Mouse (Mus musculus): Measurements from ENCODE around the gene Clec10a.
"Not testable (repeated sequence)": the region's sequence is repeated elsewhere in the genome, so short reads cannot be mapped to it uniquely, and the experiment has no call there.

The Clec10a gene

GRCm38 (mm10) chr11:70155897-70156296, at the start of gene Clec10a:
Clec10a (plus strand) TSS chr11:70156197.
- not testable (repeated sequence) for DNase-seq (ENCODE audit: low spot score in 2 of 2)

DNA sequence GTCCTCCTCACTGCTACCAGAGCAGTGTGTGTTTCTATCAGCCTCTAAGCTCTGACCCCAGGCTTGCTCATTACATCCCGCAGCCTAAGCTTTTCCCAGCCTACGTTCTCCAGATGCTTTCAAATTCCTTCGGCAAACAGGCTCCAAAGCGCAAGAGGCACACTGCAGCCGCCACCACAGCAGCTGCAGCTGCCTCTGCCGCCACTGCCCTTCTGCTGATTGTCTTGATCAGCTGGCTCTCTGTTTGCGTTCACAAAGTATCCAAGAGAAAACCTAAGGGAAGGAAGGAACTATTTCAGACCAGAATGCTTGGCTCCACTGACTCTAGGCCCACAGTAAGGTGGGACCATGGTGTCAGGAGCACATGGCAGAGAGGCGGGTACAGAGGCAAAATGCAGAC, 48.9 kb upstream of the Clec10a start:
- DNase-seq (ENCODE audit: low spot score in 2 of 2): no peak

DNA sequence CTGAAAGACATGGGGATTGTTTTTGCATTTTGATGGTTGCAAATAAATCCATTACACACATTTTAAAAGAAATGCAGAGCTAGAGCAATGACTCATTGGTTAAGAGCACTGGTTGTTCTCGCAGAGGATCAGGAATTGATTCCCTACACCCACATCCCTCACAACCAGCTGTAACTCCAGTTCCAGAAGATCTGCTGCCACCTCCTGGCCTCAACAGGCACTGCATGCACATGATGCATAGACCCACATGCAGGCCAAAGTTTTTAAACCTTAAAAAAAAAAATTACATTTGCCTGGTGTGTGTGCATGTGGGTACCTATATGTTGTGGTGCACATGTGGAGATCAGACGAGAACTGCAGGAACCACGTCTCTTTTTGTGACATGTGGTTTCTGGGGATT, 45.9 kb upstream of the Clec10a start:
- DNase-seq (ENCODE audit: low spot score in 2 of 2): peak; percentile 40 to 77

DNA sequence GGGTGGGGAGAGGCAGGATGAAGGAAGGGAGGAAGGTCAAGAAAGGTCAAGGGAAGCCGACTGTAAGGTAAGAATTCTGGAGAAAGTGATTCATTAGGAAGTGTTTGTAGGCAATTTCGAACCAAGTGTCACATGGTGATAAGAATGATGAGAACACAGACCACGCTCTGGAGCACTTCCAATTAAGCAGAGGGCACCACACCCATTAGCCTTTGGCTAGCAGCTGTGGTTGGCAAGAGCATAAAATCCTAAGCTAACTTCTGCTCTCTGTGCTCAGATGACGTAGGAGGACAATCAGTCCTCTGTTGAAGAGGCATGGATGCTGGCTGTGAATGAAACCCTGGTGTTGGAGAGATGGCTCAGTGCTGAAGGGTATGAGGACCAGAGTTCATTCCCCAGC, 41.4 kb upstream of the Clec10a start:
- DNase-seq (ENCODE audit: low spot score in 2 of 2): no peak

GRCm38 (mm10) chr11:70115901-70116300, 40.1 kb upstream of the Clec10a start:
- no peak for DNase-seq (ENCODE audit: low spot score in 2 of 2)

DNA sequence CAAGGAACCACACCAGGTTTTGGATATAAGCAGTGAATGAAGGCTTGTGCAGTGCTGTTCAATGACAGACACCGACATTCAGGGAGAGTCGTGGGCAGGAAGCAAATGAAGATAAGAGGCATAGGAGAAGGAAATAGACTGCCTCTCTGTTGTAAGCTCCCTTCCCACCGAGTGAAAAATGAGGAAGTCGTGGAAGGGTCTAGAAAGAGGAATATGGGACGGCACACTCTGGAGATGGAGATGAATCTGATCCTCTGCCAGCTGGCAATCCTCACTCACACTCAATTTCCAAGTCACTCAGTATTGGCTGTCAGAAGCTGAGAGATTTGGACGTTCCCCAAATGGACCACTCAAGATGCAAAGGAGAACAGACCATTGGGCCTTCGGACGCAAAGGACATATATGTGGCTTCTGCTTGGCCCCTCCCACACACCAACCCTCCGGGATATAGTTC, 26.0 kb upstream of the Clec10a start, which contains the start of gene Mgl2:
Mgl2 (plus strand) TSS at position 404 of the 454 bp plus-strand sequence.
- DNase-seq (ENCODE audit: low spot score in 2 of 2): no peak

GRCm38 (mm10) chr11:70135001-70135400, 21.0 kb upstream of the Clec10a start:
- not testable (repeated sequence) for DNase-seq (ENCODE audit: low spot score in 2 of 2)

- DNase-seq (ENCODE audit: low spot score in 2 of 2): not testable (repeated sequence)
Observed at GRCm38 (mm10) chr11:70135925-70136324, 20.1 kb upstream of the Clec10a start.

DNA sequence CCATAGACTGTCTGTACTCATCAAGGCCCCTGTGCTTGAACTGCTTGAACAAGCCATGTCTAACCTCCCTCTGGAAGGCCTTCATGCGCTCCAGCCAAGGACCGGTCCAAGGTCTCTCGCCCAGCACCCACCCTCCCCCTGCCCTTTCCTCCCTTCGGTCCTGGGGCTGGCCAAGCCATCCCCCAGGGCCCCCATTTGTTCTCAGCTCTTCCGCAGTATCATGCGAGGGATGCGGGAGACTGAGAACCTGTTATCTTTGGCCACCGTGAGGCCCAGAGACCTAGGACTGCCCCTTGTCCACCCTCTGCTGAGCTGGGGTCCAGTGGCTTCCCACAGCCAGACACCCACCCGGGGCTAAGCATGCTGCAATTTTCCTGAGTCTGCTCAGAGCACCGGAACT, 16.8 kb upstream of the Clec10a start:
- DNase-seq (ENCODE audit: low spot score in 2 of 2): peak in 1 of 2 experiments; percentile 53

GRCm38 (mm10) chr11:70151072-70151471, 4.9 kb upstream of the Clec10a start:
- DNase-seq (ENCODE audit: low spot score in 2 of 2): no peak

DNA sequence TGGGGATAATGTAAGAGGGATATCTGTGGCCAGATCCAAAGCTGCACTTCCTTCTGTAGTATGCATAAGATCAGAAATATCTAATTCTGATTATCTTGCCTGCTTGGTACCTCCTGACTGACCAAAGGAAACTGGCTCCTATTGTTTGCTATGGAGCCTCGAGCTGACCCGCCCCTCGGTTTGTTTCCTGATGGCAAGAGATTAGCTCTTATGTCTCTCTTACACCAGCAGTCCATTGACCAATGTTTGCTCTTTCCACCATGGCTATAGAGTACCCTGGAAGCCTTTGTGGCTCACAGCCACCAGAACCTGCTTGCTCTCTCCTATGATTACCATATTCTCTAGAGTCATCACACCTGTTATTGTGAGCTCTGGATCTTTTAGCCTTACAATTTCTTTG, 6.3 kb downstream of the Clec10a start:
- no peak for DNase-seq (ENCODE audit: low spot score in 2 of 2)

- peak in 1 of 2 experiments; percentile 50 for DNase-seq (ENCODE audit: low spot score in 2 of 2)
Observed at GRCm38 (mm10) chr11:70165972-70166921, 10.2 kb downstream of the Clec10a start.

DNA sequence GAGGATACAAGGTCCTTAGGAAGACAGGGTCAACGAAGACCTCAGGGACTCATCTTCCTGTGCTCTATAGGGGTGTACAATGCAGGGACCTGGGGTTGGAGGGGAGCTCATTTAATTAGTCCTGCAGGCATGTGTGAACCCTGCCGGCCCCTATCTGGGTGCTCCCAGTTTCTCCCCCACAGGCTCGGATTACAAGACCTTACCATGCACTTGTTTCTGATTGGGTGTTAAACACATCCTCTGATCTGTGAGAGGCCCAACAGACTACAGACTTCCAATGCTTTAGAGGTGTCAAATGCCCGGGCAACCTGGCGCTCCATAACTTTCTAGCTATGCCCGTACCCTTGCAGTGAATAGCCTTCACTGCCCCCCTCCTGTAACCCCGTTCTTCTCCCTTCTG, 12.1 kb downstream of the Clec10a start:
- no peak for DNase-seq (ENCODE audit: low spot score in 2 of 2)

GRCm38 (mm10) chr11:70169471-70169870, 13.5 kb downstream of the Clec10a start:
- not testable (repeated sequence) for DNase-seq (ENCODE audit: low spot score in 2 of 2)

- no peak for DNase-seq (ENCODE audit: low spot score in 2 of 2)
Observed at GRCm38 (mm10) chr11:70170291-70170690, 14.3 kb downstream of the Clec10a start.

GRCm38 (mm10) chr11:70171181-70171580, 15.2 kb downstream of the Clec10a start:
- no peak for DNase-seq (ENCODE audit: low spot score in 2 of 2)

GRCm38 (mm10) chr11:70171847-70172246, 15.8 kb downstream of the Clec10a start:
- DNase-seq (ENCODE audit: low spot score in 2 of 2): peak; percentile 33 to 71

DNA sequence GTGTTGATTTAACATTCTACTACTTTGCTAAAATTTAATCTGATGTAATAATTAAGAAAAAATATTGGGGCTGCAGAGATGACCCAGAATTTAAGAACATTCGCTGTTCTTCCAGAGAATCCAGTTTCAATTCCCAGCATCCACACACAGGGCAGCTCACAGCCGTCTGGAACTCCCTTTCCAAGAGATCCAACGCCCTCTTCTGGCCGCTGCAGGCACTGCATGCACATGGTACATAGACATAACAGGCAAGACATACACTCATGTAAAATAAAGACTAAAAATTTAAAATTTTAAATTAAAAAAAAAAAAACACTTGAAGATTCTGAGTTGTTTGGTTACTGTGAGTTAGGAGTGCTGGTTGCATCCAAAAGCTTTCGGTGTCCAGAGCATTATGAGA, 16.3 kb downstream of the Clec10a start:
- DNase-seq (ENCODE audit: low spot score in 2 of 2): no peak

- DNase-seq (ENCODE audit: low spot score in 2 of 2): no peak
Observed at GRCm38 (mm10) chr11:70174491-70174890, 18.5 kb downstream of the Clec10a start.

GRCm38 (mm10) chr11:70177647-70178046, 21.6 kb downstream of the Clec10a start:
- DNase-seq (ENCODE audit: low spot score in 2 of 2): peak in 1 of 2 experiments; percentile 70

DNA sequence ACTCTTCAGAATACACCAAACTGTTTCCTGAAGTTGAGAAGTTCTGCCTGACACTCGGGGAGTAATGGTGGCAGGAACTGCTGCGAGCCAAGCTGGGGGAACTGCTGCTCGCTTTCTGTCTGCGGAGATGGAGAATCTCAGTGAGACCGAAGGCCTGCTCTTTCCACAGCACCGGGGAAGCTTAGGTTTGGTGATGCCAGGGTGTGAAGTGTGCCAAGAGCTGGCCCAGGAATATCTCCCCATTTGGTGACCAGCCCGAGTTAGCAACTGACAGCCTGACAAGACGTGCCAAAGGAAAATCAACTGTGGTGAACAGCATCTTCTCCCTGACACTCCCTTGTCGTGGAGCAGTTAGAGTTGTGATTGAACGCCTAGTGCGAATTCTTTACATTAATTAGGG, 22.3 kb downstream of the Clec10a start:
- DNase-seq (ENCODE audit: low spot score in 2 of 2): no peak

DNA sequence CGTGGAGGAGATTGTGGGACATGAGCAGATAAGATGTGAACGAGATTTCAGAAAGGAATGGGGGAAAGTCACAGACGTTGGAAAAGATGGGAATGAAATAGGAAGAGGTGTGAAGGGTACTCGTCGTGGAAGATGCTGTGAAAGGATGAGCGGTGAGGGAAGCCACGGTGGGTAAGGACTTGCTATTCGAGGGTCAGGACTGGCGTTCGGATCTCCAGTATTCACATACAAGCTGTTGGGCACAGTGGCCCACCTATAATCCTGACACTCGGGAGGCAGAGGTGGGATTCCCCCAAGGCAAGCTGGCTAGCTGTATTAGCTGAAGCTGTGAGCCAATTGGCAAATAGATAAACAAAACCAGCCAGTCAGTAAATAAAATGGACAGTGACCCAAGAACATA, 22.8 kb downstream of the Clec10a start:
- DNase-seq (ENCODE audit: low spot score in 2 of 2): no peak

DNA sequence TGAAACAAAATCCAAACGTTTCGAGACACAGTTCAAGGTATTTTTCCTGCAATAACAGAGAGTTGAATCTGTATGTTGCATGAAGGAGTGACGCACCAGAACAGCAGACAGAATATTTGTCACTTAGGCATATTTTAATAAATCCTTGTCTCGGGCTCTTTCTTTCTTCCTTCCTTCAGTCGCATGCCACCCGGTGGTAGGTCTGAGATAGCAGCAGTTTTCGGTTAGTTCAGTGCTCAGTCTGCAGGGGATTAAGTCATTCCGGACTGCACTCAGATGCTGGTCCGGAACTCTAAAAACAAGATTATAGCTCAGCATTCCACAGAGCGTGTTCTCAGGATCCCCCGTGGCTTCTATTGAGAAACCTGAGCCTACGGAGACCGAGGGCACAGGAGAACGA, 23.4 kb downstream of the Clec10a start:
- DNase-seq (ENCODE audit: low spot score in 2 of 2): no peak
